Mouse (Mus musculus) hindbrain, embryonic 13.5 days (tissue): ENCODE results near the gene Rab44. TPM values are rescaled to one million over a fixed set of nuclear protein-coding genes. Genes with fewer than 3 reads are reported as not detected.

ENCODE experiments used
- ATAC-seq: fragments of 200-750 bp; cut with Nextera tagmentation; 2 replicates; pipeline ENCODE4 v1.8.0; 2017; ENCODE audit warnings: moderate TSS enrichment; ENCODE audit not compliant: low FRiP score
- H3K27ac ChIP-seq: fragments of 300-500 bp; sonication (generic); 2 replicates; pipeline ENCODE4 v1.5.1; 2015; ENCODE audit warnings: inconsistent platforms, mild to moderate bottlenecking, moderate library complexity
- H3K27me3 ChIP-seq: fragments of 300-500 bp; sonication (generic); 2 replicates; pipeline ENCODE4 v1.6.1; 2015; ENCODE audit warnings: mild to moderate bottlenecking, inconsistent platforms
- H3K36me3 ChIP-seq: fragments of 300-500 bp; sonication (generic); 2 replicates; pipeline ENCODE4 v1.6.1; 2015; ENCODE audit warnings: mild to moderate bottlenecking, inconsistent platforms
- H3K4me1 ChIP-seq: fragments of 300-500 bp; sonication (generic); replicated peaks from 2 replicates; pipeline ENCODE4 v1.6.1; 2015; ENCODE audit warnings: inconsistent platforms
- H3K4me2 ChIP-seq: fragments of 300-500 bp; sonication (generic); 2 replicates; pipeline ENCODE4 v1.6.1; 2015; ENCODE audit warnings: inconsistent platforms, mild to moderate bottlenecking, moderate library complexity
- H3K4me3 ChIP-seq: fragments of 300-500 bp; sonication (generic); 2 replicates; pipeline ENCODE4 v1.5.1; 2015; ENCODE audit warnings: mild to moderate bottlenecking, inconsistent platforms
- H3K9ac ChIP-seq: fragments of 300-500 bp; sonication (generic); 2 replicates; pipeline ENCODE4 v1.6.1; 2015; ENCODE audit warnings: mild to moderate bottlenecking, inconsistent platforms
- H3K9me3 ChIP-seq: fragments of 300-500 bp; sonication (generic); 2 replicates; pipeline ENCODE4 v1.6.1; 2016; ENCODE audit warnings: inconsistent platforms
- WGBS: fragments of 180-500 bp; shearing (Covaris S2); methylation state at CpG from one replicate; pipeline ENCODE4 v1.1.7; 2015; 5-methylcytosine and 5-hydroxymethylcytosine counted together
- polyA plus RNA-seq: library from polyadenylated mRNA; unstranded; fragments of >200 nt; fragmentation: Nextera tagmentation; extraction: Ambion mirVana; gene quantifications from 2 replicates; pipeline ENCODE4 v1.2.1, GENCODE M21; 2015

Rab44 gene
- polyA plus RNA-seq, 1 experiment from 2014 or later = 0.22 TPM

- Histone ChIP-seq H3K9ac (peak overlapping the region; percentile 43; the same call in 1 of the 2 replicates), H3K9me3 (no peaks in the 10 kb centered on the region), H3K4me2 (no peak overlapping the region), H3K4me3 (no peak overlapping the region), H3K27me3 (peaks cover 12% of the 10 kb centered on the region; the same call in 1 of the 2 replicates), H3K36me3 (no peaks in the 10 kb centered on the region), H3K27ac (peak overlapping the region; percentile 85), H3K4me1 (peaks cover 32% of the 10 kb centered on the region)
- peak; percentile 64; the same call in 1 of the 2 replicates for ATAC-seq
- WGBS = 8% methylated on average over 6 of the region's 6 CpGs
Observed at GRCm38 (mm10) chr17:29165452-29165851, 51.5 kb downstream of the Rab44 start.

- ATAC-seq = no peak
- no peak overlapping the region for H3K4me2 ChIP-seq
- no peaks in the 10 kb centered on the region for H3K9me3 ChIP-seq
- peak overlapping the region; percentile 85 for H3K27ac ChIP-seq
- H3K36me3 ChIP-seq = no peaks in the 10 kb centered on the region
- peaks cover 37% of the 10 kb centered on the region for H3K4me1 ChIP-seq
- H3K4me3 ChIP-seq = no peak overlapping the region
- H3K27me3 ChIP-seq = peaks cover 12% of the 10 kb centered on the region; the same call in 1 of the 2 replicates
- WGBS = 32% methylated on average over 8 of the region's 8 CpGs
- peak overlapping the region; percentile 43 for H3K9ac ChIP-seq
Observed at GRCm38 (mm10) chr17:29165967-29166578, 52.1 kb downstream of the Rab44 start.

GRCm38 (mm10) chr17:29167371-29167770 is 53.4 kb downstream of the Rab44 start:
- 70% methylated on average over 6 of the region's 6 CpGs for WGBS
- Histone ChIP-seq H3K4me2 (no peak overlapping the region), H3K9me3 (no peaks in the 10 kb centered on the region), H3K4me1 (peaks cover 42% of the 10 kb centered on the region), H3K4me3 (no peak overlapping the region), H3K27ac (peak overlapping the region; percentile 12; the same call in 1 of the 2 replicates), H3K9ac (no peak overlapping the region), H3K27me3 (peaks cover 12% of the 10 kb centered on the region; the same call in 1 of the 2 replicates), H3K36me3 (no peaks in the 10 kb centered on the region)
- no peak for ATAC-seq

GRCm38 (mm10) chr17:29168438-29168837 is 54.5 kb downstream of the Rab44 start:
- Histone ChIP-seq H3K4me2 (no peak overlapping the region), H3K9me3 (no peaks in the 10 kb centered on the region), H3K36me3 (no peaks in the 10 kb centered on the region), H3K27ac (no peak overlapping the region), H3K4me1 (peaks cover 42% of the 10 kb centered on the region), H3K4me3 (no peak overlapping the region), H3K27me3 (peaks cover 8% of the 10 kb centered on the region; the same call in 1 of the 2 replicates), H3K9ac (no peak overlapping the region)
- no peak for ATAC-seq
- WGBS = 83% methylated on average over 4 of the region's 4 CpGs

GRCm38 (mm10) chr17:29168996-29169601 is 55.2 kb downstream of the Rab44 start:
- WGBS = 78% methylated on average over 12 of the region's 12 CpGs
- no peak for ATAC-seq
- no peaks in the 10 kb centered on the region for H3K9me3 ChIP-seq

GRCm38 (mm10) chr17:29170431-29171000 is 56.6 kb downstream of the Rab44 start:
- 76% methylated on average over 14 of the region's 14 CpGs for WGBS
- no peak for ATAC-seq

More at GRCm38 (mm10) chr17:29168996-29169601, 55.2 kb downstream of the Rab44 start:
- no peak overlapping the region for H3K9ac ChIP-seq
- H3K4me3 ChIP-seq = no peak overlapping the region
- H3K27ac ChIP-seq = no peak overlapping the region
- peaks cover 39% of the 10 kb centered on the region for H3K4me1 ChIP-seq
- no peak overlapping the region for H3K4me2 ChIP-seq
- H3K27me3 ChIP-seq = peaks cover 8% of the 10 kb centered on the region; the same call in 1 of the 2 replicates
- no peaks in the 10 kb centered on the region for H3K36me3 ChIP-seq

GRCm38 (mm10) chr17:29171001-29171772 is 57.2 kb downstream of the Rab44 start:
- no peak for ATAC-seq
- H3K27me3 ChIP-seq = peaks cover 5% of the 10 kb centered on the region; the same call in 1 of the 2 replicates
- H3K4me2 ChIP-seq = no peak overlapping the region
- no peak overlapping the region for H3K27ac ChIP-seq
- no peak overlapping the region for H3K4me3 ChIP-seq
- H3K36me3 ChIP-seq = no peaks in the 10 kb centered on the region
- H3K9me3 ChIP-seq = no peaks in the 10 kb centered on the region
- 19% methylated on average over 14 of the region's 14 CpGs for WGBS
- peaks cover 25% of the 10 kb centered on the region for H3K4me1 ChIP-seq
- no peak overlapping the region for H3K9ac ChIP-seq

More at GRCm38 (mm10) chr17:29170431-29171000, 56.6 kb downstream of the Rab44 start:
- Histone ChIP-seq H3K4me2 (no peak overlapping the region), H3K9me3 (no peaks in the 10 kb centered on the region), H3K9ac (no peak overlapping the region), H3K4me3 (no peak overlapping the region), H3K36me3 (no peaks in the 10 kb centered on the region), H3K4me1 (peaks cover 25% of the 10 kb centered on the region), H3K27me3 (peaks cover 8% of the 10 kb centered on the region; the same call in 1 of the 2 replicates), H3K27ac (no peak overlapping the region)

GRCm38 (mm10) chr17:29172062-29172461 is 58.1 kb downstream of the Rab44 start:
- H3K4me1 ChIP-seq = peaks cover 33% of the 10 kb centered on the region
- no peak overlapping the region for H3K27ac ChIP-seq
- ATAC-seq = no peak
- peaks cover 5% of the 10 kb centered on the region; the same call in 1 of the 2 replicates for H3K27me3 ChIP-seq
- H3K9ac ChIP-seq = no peak overlapping the region
- no peaks in the 10 kb centered on the region for H3K36me3 ChIP-seq
- WGBS = 50% methylated on average over 10 of the region's 10 CpGs
- H3K9me3 ChIP-seq = no peaks in the 10 kb centered on the region
- H3K4me3 ChIP-seq = no peak overlapping the region
- no peak overlapping the region for H3K4me2 ChIP-seq

GRCm38 (mm10) chr17:29173165-29173564 is 59.2 kb downstream of the Rab44 start:
- Histone ChIP-seq H3K9me3 (no peaks in the 10 kb centered on the region), H3K4me2 (no peak overlapping the region), H3K9ac (no peak overlapping the region), H3K4me1 (peaks cover 29% of the 10 kb centered on the region), H3K36me3 (no peaks in the 10 kb centered on the region), H3K27ac (no peak overlapping the region), H3K4me3 (no peak overlapping the region), H3K27me3 (peaks cover 5% of the 10 kb centered on the region; the same call in 1 of the 2 replicates)
- WGBS = 76% methylated on average over 8 of the region's 8 CpGs
- no peak for ATAC-seq

- Histone ChIP-seq H3K4me2 (no peak overlapping the region), H3K27ac (no peak overlapping the region), H3K27me3 (peaks cover 6% of the 10 kb centered on the region; the same call in 1 of the 2 replicates), H3K36me3 (no peaks in the 10 kb centered on the region), H3K4me3 (no peak overlapping the region), H3K9me3 (no peaks in the 10 kb centered on the region), H3K4me1 (peaks cover 32% of the 10 kb centered on the region), H3K9ac (no peak overlapping the region)
- ATAC-seq = no peak
- WGBS = 75% methylated on average over 3 of the region's 3 CpGs
Observed at GRCm38 (mm10) chr17:29175693-29176092, 61.7 kb downstream of the Rab44 start.

GRCm38 (mm10) chr17:29176391-29177267 is 62.7 kb downstream of the Rab44 start:
- ATAC-seq = peak; percentile 62
- 18% methylated on average over 9 of the region's 9 CpGs for WGBS
- peak overlapping the region; percentile 8; the same call in 1 of the 2 replicates for H3K9ac ChIP-seq

More at GRCm38 (mm10) chr17:29176391-29177267, 62.7 kb downstream of the Rab44 start:
- Histone ChIP-seq H3K27me3 (peaks cover 6% of the 10 kb centered on the region; the same call in 1 of the 2 replicates), H3K9me3 (no peaks in the 10 kb centered on the region), H3K27ac (peak overlapping the region; percentile 66), H3K4me1 (peaks cover 24% of the 10 kb centered on the region), H3K4me3 (no peak overlapping the region), H3K4me2 (peak overlapping the region; percentile 20; the same call in 1 of the 2 replicates), H3K36me3 (no peaks in the 10 kb centered on the region)
